Mouse (Mus musculus) ES-CJ7 (cell line): ENCODE measurements around the gene Clcn3.

ENCODE experiments used
- DNase-seq: peaks from one replicate; pipeline ENCODE4 v3.0.0; 2011; ENCODE audit warnings: low read depth, low spot score

Gene Clcn3

DNA sequence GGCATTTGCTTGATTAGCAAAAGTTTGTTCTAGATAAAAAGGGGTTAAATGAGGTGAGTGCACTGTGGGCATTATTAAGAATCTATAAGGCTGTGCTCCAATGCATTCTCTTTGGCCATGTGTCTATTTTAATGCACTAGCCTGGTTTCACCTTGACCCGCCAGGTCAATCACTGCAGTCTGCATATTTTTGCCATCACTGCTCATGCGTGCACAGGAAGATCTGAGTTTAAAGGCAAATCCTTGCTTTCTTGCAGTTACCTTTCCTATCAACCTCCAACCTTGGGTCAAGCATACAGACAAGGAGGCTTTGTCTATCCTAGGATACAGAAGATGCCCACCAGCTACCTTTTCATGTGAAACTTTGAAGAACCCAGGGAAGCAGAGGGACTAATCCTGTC lies 113.3 kb downstream of the Clcn3 start:
- no peak for DNase-seq

DNA sequence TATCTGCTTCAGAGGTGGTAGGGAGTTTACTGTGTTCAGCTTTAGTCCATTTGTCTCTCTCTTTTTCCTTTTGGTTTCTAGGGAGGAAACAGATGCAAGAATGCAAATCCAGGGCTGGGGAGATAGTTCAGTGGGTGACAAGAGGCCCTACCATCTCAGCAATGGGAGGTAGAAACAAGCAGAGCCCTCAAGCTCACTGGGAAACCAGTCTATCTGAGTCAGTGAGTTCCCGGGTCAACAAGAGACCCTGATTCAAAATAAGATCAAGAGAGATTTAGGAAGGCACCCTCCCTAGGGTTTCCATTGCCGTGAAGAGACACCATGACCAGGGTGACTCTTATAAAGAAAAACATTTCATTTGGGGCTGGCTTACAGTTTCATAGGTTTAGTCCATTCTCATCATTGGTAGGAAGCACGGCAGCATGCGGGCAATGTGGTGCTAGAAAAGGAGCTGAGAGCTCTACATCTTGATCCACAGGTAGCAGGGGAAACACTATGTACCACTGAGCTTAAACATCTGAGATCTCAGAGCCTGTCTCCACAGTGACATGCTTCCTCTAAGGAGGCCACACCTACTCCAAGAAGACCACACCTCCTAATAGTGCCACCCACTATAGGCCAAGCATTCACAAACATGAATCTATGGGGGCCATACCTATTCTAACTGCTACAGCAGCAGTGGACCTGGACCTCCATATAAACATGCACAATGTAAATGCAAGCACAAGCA lies 114.7 kb downstream of the Clcn3 start:
- DNase-seq = no peak

- DNase-seq = no peak
Measured at GRCm38 (mm10) chr8:60867468-60868115, 115.5 kb downstream of the Clcn3 start.

DNA sequence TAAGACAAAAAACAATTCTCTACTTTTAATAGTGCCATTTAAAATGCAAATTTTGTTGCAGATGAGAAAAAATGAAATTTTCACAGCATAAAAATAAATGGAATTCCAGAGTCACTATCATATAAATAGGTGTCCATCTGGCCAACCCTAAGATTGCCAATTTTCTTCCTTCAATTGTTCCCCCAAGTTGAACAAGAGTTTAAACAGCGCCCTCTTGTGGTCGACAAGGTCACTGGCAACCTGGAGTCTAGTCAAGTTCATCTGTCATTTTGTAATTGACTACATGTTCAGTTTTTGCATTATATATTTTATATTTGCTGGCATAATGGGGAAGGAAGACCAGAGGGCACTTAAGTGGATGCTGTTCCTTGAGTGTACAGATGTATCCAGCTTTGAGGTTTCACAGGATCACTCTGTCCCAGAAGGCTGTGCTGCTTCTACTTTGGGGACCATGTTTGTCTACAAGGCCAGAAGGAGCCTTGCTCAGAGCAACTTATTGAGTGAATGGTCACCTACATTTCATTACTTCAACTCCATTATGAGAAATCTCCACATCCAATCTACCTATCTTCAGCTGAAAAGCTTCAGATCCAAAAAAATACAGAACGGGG lies 117.5 kb downstream of the Clcn3 start:
- peak; percentile 78 for DNase-seq

DNA sequence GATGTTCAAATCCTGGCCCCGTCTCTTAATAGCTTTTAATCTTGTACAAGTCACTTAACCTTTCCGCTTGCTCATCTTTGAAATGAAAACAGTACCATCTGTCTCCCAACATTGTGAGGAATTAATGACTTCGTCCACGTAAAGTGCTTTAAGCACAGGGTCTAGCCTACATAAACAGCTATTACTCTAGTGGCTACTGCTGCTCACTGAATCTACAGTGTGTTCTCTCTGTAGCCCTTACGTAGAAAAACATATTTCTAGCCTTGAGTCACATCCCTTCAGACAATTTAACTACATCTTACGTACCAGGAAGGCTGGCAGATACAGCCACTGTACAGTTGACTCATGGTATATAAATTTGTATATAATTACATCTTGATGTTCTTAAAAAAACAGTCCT lies 118.2 kb downstream of the Clcn3 start:
- no peak for DNase-seq

DNA sequence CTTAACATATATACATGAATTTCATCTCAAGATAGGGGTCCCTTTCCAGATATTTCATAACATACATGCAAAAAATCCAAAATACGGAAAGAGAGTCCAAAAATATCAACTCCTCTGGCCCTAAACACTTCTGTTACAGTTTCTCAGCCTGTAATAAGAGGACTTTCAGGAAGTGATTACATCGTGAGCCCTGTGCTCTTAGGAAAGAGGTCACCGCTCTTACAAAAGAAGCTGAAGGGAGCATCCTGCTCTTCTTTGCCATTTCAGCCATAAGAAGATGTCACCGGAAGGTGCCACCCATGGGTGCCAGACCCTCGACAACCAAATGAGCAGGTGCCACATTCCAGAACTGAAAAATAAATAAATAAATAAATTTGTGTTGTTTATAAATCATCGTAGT lies 121.3 kb downstream of the Clcn3 start:
- no peak for DNase-seq

DNA sequence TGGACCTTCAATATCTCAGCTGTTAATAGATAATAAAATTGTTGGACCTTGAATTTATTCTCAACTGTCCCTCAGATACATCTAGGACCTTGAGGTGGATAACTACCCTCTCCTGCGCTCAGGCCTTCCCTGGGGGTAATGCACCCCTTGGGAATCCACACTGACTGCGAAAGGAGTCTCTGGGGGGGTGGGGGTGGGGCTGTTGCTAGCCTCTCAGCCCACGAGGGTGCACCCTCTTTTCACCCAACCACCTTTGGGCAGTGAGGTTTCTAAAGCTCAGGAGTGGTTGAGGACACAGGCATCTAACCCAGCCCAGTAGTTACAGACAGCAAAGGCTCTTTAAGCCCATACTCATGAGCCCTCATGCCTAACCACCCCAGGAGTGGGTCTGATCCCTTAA lies 122.4 kb downstream of the Clcn3 start:
- no peak for DNase-seq
